Mouse (Mus musculus) bone marrow macrophage, adult 2 months (primary cell): Measurements from ENCODE around the gene Sstr4.

ENCODE experiments used
- CTCF ChIP-seq: IDR thresholded peaks from 2 replicates; pipeline ENCODE4 v1.5.1; 2012; ENCODE audit warnings: low read depth, mild to moderate bottlenecking, low read length, moderate library complexity
- POLR2A ChIP-seq: IDR thresholded peaks from 2 replicates; pipeline ENCODE4 v1.6.1; 2012; ENCODE audit warnings: mild to moderate bottlenecking, low read depth, low read length, borderline replicate concordance

DNA sequence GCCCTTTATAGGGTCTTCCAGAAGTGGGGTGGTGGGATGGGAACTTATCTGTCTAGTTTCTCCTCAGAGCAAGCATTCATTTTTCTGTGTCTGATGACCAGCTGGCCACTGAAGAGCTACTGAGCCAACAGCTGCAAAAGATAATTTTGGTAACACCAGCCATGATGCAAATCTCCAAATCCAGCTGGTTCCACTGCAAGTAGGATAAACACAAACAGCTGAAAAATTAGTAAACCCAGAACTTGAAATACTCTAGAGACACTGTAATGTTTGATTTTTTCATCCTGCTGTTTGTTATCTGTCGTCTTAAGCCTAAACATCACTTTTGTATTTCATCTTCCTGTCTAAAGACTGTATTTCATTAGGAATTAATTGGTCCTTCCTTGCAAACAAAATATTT lies 26.6 kb downstream of the Sstr4 start:
- TF ChIP-seq POLR2A (no peak), CTCF (no peak)
